Mouse (Mus musculus): ENCODE results near the gene Klrc1. TPM values are rescaled to one million over a fixed set of nuclear protein-coding genes. Genes with fewer than 3 reads are reported as not detected.

Gene Klrc1
- polyA plus RNA-seq, 1 experiment: not detected

DNA sequence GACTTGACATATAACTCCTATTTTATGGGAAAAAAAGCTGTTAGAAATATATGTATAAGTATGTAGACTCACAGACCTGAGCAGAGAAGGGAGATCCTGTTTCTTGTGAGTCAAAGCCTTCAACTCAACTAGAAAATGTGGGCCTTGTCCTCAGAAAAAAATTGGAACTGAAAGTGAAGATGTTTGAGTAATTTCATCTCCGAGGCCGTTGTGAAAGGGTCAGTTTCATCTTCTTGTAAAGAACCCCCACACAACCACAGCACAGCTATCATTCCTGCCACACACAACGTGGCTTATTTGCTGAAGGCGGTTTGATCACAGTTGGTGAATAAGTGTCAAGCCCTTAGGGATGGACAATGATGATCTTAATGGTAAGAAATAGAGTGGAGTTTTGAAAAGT lies 55.0 kb downstream of the Klrc1 start, which contains the start of gene Klrk1:
TSS of gene Klrk1 (minus strand) at position 130 of the 400 bp plus-strand sequence.
- TF ChIP-seq CTCF (IDR thresholded peaks at IDR 0.05; ENCODE audit: borderline replicate concordance, insufficient read depth, low read length) (no peak), POLR2A (IDR thresholded peaks at IDR 0.05; ENCODE audit: low read depth, low read length) (no peak)
- H3K27ac ChIP-seq (ENCODE audit: insufficient read depth, low read length): no peak within 1 kb of the TSS
- H3K4me1 ChIP-seq (ENCODE audit: control insufficient read depth, insufficient read depth, low read length): no peaks in the 10 kb centered on the region
- H3K4me3 ChIP-seq (ENCODE audit: insufficient read depth, low read length): no peak within 1 kb of the TSS

Other genes starting within 250 kb of the Klrc1 start
- 0.52 and 0.54 TPM in 2 replicates for gene Clec1a, start 227.0 kb downstream of the Klrc1 start, polyA plus RNA-seq (2011; ENCODE audit: insufficient read length, low read depth, missing spikeins)
- gene Olr1, start 171.8 kb downstream of the Klrc1 start, polyA plus RNA-seq (2011; ENCODE audit: insufficient read length, low read depth, missing spikeins): 2.9 and 10.2 TPM in 2 replicates
- gene Tmem52b, start 166.4 kb downstream of the Klrc1 start, polyA plus RNA-seq (2011; ENCODE audit: insufficient read length, low read depth, missing spikeins): 0.48 TPM in 1 of 2 replicates, not detected in the other
- gene Gabarapl1, start 145.8 kb downstream of the Klrc1 start, polyA plus RNA-seq (2011; ENCODE audit: insufficient read length, low read depth, missing spikeins): 92.0 and 113 TPM in 2 replicates
- not detected in 2 replicates for gene Klre1, start 101.1 kb downstream of the Klrc1 start, polyA plus RNA-seq (2011; ENCODE audit: insufficient read length, low read depth, missing spikeins)
- not detected in 2 replicates for gene Klrd1, start 87.2 kb downstream of the Klrc1 start, polyA plus RNA-seq (2011; ENCODE audit: insufficient read length, low read depth, missing spikeins)
- gene Klrk1, start 55.1 kb downstream of the Klrc1 start, polyA plus RNA-seq (2011; ENCODE audit: insufficient read length, low read depth, missing spikeins): not detected in 2 replicates
- not detected in 2 replicates for gene Klrc3, start 35.6 kb downstream of the Klrc1 start, polyA plus RNA-seq (2011; ENCODE audit: insufficient read length, low read depth, missing spikeins)
- not detected in 2 replicates for gene Klrc2, start 18.3 kb downstream of the Klrc1 start, polyA plus RNA-seq (2011; ENCODE audit: insufficient read length, low read depth, missing spikeins)
- not detected in 2 replicates for gene Klri1, start 38.2 kb upstream of the Klrc1 start, polyA plus RNA-seq (2011; ENCODE audit: insufficient read length, low read depth, missing spikeins)
- gene Klri2, start 61.5 kb upstream of the Klrc1 start, polyA plus RNA-seq (2011; ENCODE audit: insufficient read length, low read depth, missing spikeins): not detected in 2 replicates
- not detected in 2 replicates for gene Gm156, start 105.3 kb upstream of the Klrc1 start, polyA plus RNA-seq (2011; ENCODE audit: insufficient read length, low read depth, missing spikeins)
- not detected in 2 replicates for gene Gm17631, start 183.7 kb upstream of the Klrc1 start, polyA plus RNA-seq (2011; ENCODE audit: insufficient read length, low read depth, missing spikeins)
- not detected in 2 replicates for gene Klra17, start 197.7 kb upstream of the Klrc1 start, polyA plus RNA-seq (2011; ENCODE audit: insufficient read length, low read depth, missing spikeins)
- gene Klra5, start 238.7 kb upstream of the Klrc1 start, polyA plus RNA-seq (2011; ENCODE audit: insufficient read length, low read depth, missing spikeins): not detected in 2 replicates